Mouse (Mus musculus): ENCODE data around the gene Gpkow. TPM values are rescaled to one million over a fixed set of nuclear protein-coding genes. Genes with fewer than 3 reads are reported as not detected.
"Not testable (repeated sequence)": the region's sequence is repeated elsewhere in the genome, so short reads cannot be mapped to it uniquely, and the experiment has no call there.

Gpkow gene
- polyA plus RNA-seq, 1 experiment from 2014 or later: 50.2 TPM

GRCm38 (mm10) chrX:7728922-7729265 is 32.0 kb downstream of the Gpkow start:
- Histone ChIP-seq H3K4me2 (replicated peaks) (peak overlapping the region; percentile 53), H3K27ac (replicated peaks) (peak overlapping the region; percentile 64; the same call in 1 of the 2 replicates), H3K36me3 (no peaks in the 10 kb centered on the region; the same call in 1 of the 2 replicates), H3K9ac (replicated peaks) (peak overlapping the region; percentile 57), H3K9me3 (no peaks in the 10 kb centered on the region), H3K4me1 (peaks cover 15% of the 10 kb centered on the region), H3K27me3 (no peaks in the 10 kb centered on the region), H3K4me3 (peak overlapping the region; percentile 55)
- no peak for ATAC-seq (replicated peaks)
- 38% methylated on average over 4 of the region's 4 CpGs for WGBS

GRCm38 (mm10) chrX:7733571-7734156 is 36.7 kb downstream of the Gpkow start:
- Histone ChIP-seq H3K4me1 (peaks cover 10% of the 10 kb centered on the region), H3K9me3 (no peaks in the 10 kb centered on the region), H3K4me2 (replicated peaks) (no peak overlapping the region), H3K4me3 (no peak overlapping the region), H3K36me3 (peaks cover 10% of the 10 kb centered on the region; the same call in 1 of the 2 replicates), H3K27ac (replicated peaks) (no peak overlapping the region), H3K27me3 (no peaks in the 10 kb centered on the region), H3K9ac (replicated peaks) (no peak overlapping the region)
- no peak for ATAC-seq (replicated peaks)
- 34% methylated on average over 24 of the region's 26 CpGs for WGBS

GRCm38 (mm10) chrX:7739336-7740081 is 42.6 kb downstream of the Gpkow start:
- H3K27ac ChIP-seq (replicated peaks): no peak overlapping the region
- H3K9me3 ChIP-seq: no peaks in the 10 kb centered on the region
- peaks cover 2% of the 10 kb centered on the region; the same call in 1 of the 2 replicates for H3K4me1 ChIP-seq
- no peak overlapping the region for H3K4me2 ChIP-seq (replicated peaks)
- 64% methylated on average over 14 of the region's 14 CpGs for WGBS
- H3K4me3 ChIP-seq: no peak overlapping the region
- no peak; the same call in 1 of the 2 replicates for ATAC-seq (replicated peaks)
- H3K9ac ChIP-seq (replicated peaks): no peak overlapping the region
- H3K36me3 ChIP-seq: peaks cover 10% of the 10 kb centered on the region; the same call in 1 of the 2 replicates
- no peaks in the 10 kb centered on the region for H3K27me3 ChIP-seq

DNA sequence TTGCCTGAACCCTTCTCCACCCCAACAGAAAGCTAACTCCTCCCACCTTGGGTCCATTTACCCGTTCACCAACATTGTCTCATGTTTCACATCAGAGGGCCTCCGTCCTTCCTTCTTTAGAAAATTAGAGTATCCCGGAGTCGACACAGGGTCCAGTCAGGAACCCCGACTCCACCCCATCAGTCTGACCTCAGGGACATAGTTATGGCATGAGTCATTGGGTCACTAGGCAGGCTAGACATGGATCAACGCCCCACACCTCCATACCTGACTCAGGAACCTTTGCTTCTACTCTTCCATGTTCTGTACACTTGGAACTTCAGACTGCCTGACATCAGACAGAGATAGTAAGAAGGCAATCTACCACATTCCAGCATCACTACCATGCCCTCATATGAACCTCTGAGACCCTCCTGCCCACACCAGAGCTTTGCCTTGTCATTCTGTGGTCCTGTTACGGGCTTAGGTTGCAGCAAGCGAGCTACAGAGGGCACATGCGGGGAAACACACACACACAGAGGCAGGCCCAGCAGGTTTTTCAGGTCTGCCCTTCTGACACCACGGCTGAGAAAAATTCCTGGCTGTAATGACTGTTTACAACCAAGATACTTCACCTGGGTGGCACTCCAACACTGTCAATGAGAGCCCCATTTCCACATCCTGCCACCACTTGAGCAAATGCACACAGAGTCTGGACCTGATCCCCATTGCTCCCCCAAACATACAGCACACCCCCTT is 43.3 kb downstream of the Gpkow start:
- H3K4me2 ChIP-seq (replicated peaks): no peak overlapping the region
- H3K36me3 ChIP-seq: peaks cover 6% of the 10 kb centered on the region; the same call in 1 of the 2 replicates
- peaks cover 2% of the 10 kb centered on the region; the same call in 1 of the 2 replicates for H3K4me1 ChIP-seq
- no peaks in the 10 kb centered on the region for H3K9me3 ChIP-seq
- H3K27me3 ChIP-seq: no peaks in the 10 kb centered on the region
- no peak overlapping the region for H3K27ac ChIP-seq (replicated peaks)
- H3K9ac ChIP-seq (replicated peaks): no peak overlapping the region
- no peak overlapping the region for H3K4me3 ChIP-seq
- WGBS: 70% methylated on average over 10 of the region's 10 CpGs
- ATAC-seq (replicated peaks): no peak

DNA sequence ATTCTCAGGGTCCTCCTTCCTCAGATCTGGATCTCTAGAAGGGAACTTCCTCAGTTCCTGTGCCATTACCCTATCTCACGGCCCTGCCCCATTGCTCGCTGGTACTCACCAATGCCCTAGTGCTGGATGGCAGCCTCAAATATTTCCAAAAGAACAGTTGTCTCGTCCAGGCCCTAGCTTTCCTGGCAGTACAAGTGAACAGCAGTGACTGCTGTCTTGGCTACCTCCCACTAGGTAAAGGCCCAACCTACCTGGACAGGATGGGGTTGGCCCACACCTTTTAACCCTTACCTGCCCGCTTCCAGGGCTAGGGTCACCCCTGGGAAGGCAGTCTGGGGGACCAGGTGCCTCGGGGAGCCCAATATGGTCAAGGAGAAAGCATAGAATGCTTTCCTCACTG is 44.2 kb downstream of the Gpkow start:
- H3K4me1 ChIP-seq: peaks cover 2% of the 10 kb centered on the region; the same call in 1 of the 2 replicates
- no peak overlapping the region for H3K4me2 ChIP-seq (replicated peaks)
- ATAC-seq (replicated peaks): no peak
- no peak overlapping the region for H3K4me3 ChIP-seq
- H3K36me3 ChIP-seq: peaks cover 4% of the 10 kb centered on the region; the same call in 1 of the 2 replicates
- WGBS: 81% methylated on average over 5 of the region's 5 CpGs
- no peak overlapping the region for H3K27ac ChIP-seq (replicated peaks)
- no peak overlapping the region for H3K9ac ChIP-seq (replicated peaks)
- no peaks in the 10 kb centered on the region for H3K9me3 ChIP-seq
- no peaks in the 10 kb centered on the region for H3K27me3 ChIP-seq

DNA sequence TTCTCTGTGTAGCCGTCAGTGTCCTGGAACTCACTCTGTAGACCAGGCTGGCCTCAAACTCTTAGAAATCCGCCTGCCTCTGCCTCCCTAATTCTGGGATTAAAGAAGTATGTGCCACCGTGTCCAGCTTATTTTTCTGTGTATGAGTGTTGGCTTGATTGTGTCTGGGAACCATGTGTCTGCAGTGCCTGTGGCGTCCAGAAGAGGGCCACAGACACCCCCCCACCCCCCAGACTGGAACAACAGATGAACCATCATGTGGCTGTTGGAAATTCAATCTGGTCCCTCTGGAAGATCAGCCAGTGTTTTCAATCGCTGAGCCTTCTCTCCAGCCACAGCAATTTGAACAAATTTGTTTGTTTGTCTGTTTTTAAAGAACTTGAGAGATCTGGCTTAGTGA is 46.5 kb downstream of the Gpkow start:
- Histone ChIP-seq H3K4me3 (no peak overlapping the region), H3K36me3 (no peaks in the 10 kb centered on the region), H3K27ac (replicated peaks) (no peak overlapping the region), H3K27me3 (no peaks in the 10 kb centered on the region), H3K4me2 (replicated peaks) (no peak overlapping the region), H3K9me3 (no peaks in the 10 kb centered on the region), H3K9ac (replicated peaks) (no peak overlapping the region), H3K4me1 (peaks cover 2% of the 10 kb centered on the region; the same call in 1 of the 2 replicates)
- 60% methylated on average over 5 of the region's 5 CpGs for WGBS
- ATAC-seq (replicated peaks): no peak

GRCm38 (mm10) chrX:7744940-7745339 is 48.0 kb downstream of the Gpkow start:
- Histone ChIP-seq H3K27me3 (no peaks in the 10 kb centered on the region), H3K4me2 (replicated peaks) (no peak overlapping the region), H3K27ac (replicated peaks) (no peak overlapping the region), H3K9ac (replicated peaks) (no peak overlapping the region), H3K9me3 (no peaks in the 10 kb centered on the region), H3K36me3 (no peaks in the 10 kb centered on the region), H3K4me3 (no peak overlapping the region), H3K4me1 (peaks cover 8% of the 10 kb centered on the region; the same call in 1 of the 2 replicates)
- ATAC-seq (replicated peaks): no peak
- WGBS: 94% methylated on average over 1 of the region's 1 CpGs

DNA sequence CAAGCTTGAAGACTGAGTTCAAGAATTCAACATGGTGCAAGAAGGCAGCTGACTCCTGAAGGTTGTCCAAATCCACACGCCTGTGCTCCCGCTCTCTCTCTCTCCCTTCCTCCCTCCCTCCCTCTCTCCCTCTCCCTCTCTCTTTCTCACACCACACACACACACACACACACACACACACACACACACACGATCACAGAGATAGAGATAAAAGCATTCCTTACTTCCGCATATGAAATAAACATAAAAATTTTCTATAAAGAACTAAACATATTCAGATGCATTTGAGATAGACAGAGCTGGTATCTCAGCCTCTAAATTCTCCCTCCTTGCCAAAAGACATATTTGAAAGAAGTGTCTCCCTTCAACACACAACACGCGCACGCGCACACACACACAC is 48.5 kb downstream of the Gpkow start:
- Histone ChIP-seq H3K4me2 (replicated peaks) (no peak overlapping the region), H3K4me3 (no peak overlapping the region), H3K36me3 (no peaks in the 10 kb centered on the region), H3K27ac (replicated peaks) (no peak overlapping the region), H3K27me3 (no peaks in the 10 kb centered on the region), H3K4me1 (peaks cover 10% of the 10 kb centered on the region; the same call in 1 of the 2 replicates), H3K9me3 (no peaks in the 10 kb centered on the region), H3K9ac (replicated peaks) (no peak overlapping the region)
- WGBS: 93% methylated on average over 8 of the region's 8 CpGs
- no peak for ATAC-seq (replicated peaks)

GRCm38 (mm10) chrX:7750432-7751116 is 53.6 kb downstream of the Gpkow start, which contains the start of gene Ccdc120:
Gene Ccdc120, minus strand, starts transcription at chrX:7750905.
- WGBS: 16% methylated on average over 54 of the region's 56 CpGs
- H3K9me3 ChIP-seq: no peaks in the 10 kb centered on the region
- H3K36me3 ChIP-seq: no peaks in the 10 kb centered on the region
- peak; percentile 87 for ATAC-seq (replicated peaks)
- H3K27me3 ChIP-seq: no peaks in the 10 kb centered on the region
- H3K4me3 ChIP-seq: peak within 1 kb of the TSS; percentile 76
- peak within 1 kb of the TSS; percentile 70 for H3K9ac ChIP-seq (replicated peaks)
- peak within 1 kb of the TSS; percentile 44 for H3K4me2 ChIP-seq (replicated peaks)
- 0 out of 2 replicates have a peak within 1 kb of the TSS, but pooled peaks have one; percentile 65 for H3K27ac ChIP-seq (replicated peaks)
- H3K4me1 ChIP-seq: peaks cover 10% of the 10 kb centered on the region; the same call in 1 of the 2 replicates

- not testable (repeated sequence) for H3K9ac ChIP-seq (replicated peaks); ATAC-seq (replicated peaks); H3K4me2 ChIP-seq (replicated peaks); H3K9me3 ChIP-seq; H3K27me3 ChIP-seq; H3K27ac ChIP-seq (replicated peaks); H3K4me3 ChIP-seq; H3K36me3 ChIP-seq
- peaks cover 10% of the 10 kb centered on the region; the same call in 1 of the 2 replicates for H3K4me1 ChIP-seq
- 16% methylated on average over 3 of the region's 3 CpGs for WGBS
These were observed 56.7 kb downstream of the Gpkow start for GRCm38 (mm10) chrX:7753627-7754026.

Measured in forebrain, embryonic 15.5 days (tissue).